Mouse (Mus musculus) intestine, postnatal 0 days (tissue): Measurements from ENCODE around the gene Tmem234. TPM values are rescaled to one million over a fixed set of nuclear protein-coding genes. Genes with fewer than 3 reads are reported as not detected.

ENCODE experiments used
- ATAC-seq: fragments of 200-750 bp; cut with Nextera tagmentation; 2 replicates; pipeline ENCODE4 v1.8.0; 2017; ENCODE audit warnings: mild to moderate bottlenecking, moderate TSS enrichment, moderate library complexity
- H3K27ac ChIP-seq: fragments of 300-500 bp; sonication (generic); 2 replicates; pipeline ENCODE4 v1.5.1; 2014; ENCODE audit warnings: mild to moderate bottlenecking, low read depth, low read length, moderate library complexity
- H3K27me3 ChIP-seq: fragments of 300-500 bp; sonication (generic); replicated peaks from 2 replicates; pipeline ENCODE4 v1.6.1; 2014; ENCODE audit warnings: low read length, mixed read lengths; ENCODE audit not compliant: control insufficient read depth, insufficient read depth
- H3K36me3 ChIP-seq: fragments of 300-500 bp; sonication (generic); 2 replicates; pipeline ENCODE4 v1.6.1; 2014; ENCODE audit warnings: mild to moderate bottlenecking, moderate library complexity; ENCODE audit not compliant: control insufficient read depth, insufficient read depth
- H3K4me1 ChIP-seq: fragments of 300-500 bp; sonication (generic); replicated peaks from 2 replicates; pipeline ENCODE4 v1.6.1; 2014; ENCODE audit warnings: antibody characterized with exemption, low read length, mixed read lengths; ENCODE audit not compliant: control insufficient read depth, insufficient read depth
- H3K4me2 ChIP-seq: fragments of 300-500 bp; sonication (generic); replicated peaks from 2 replicates; pipeline ENCODE4 v1.6.1; 2014; ENCODE audit warnings: low read depth, mild to moderate bottlenecking, moderate library complexity
- H3K4me3 ChIP-seq: fragments of 300-500 bp; sonication (generic); 2 replicates; pipeline ENCODE4 v1.5.1; 2014; ENCODE audit warnings: low read depth, low read length
- H3K9ac ChIP-seq: fragments of 300-500 bp; sonication (generic); 2 replicates; pipeline ENCODE4 v1.6.1; 2014; ENCODE audit warnings: mild to moderate bottlenecking, low read depth, low read length
- H3K9me3 ChIP-seq: fragments of 300-500 bp; sonication (generic); 2 replicates; pipeline ENCODE4 v1.6.1; 2016; ENCODE audit warnings: mixed run types; ENCODE audit not compliant: control insufficient read depth
- CTCF ChIP-seq: sonication (generic); IDR thresholded peaks from 2 replicates; pipeline ENCODE4 v1.5.1; 2016; ENCODE audit warnings: low read depth, mild to moderate bottlenecking, control low read depth, antibody characterized with exemption, moderate library complexity
- WGBS: fragments of 180-500 bp; shearing (Covaris S2); extraction: QIAGEN DNeasy Blood & Tissue Kit; methylation state at CpG from one replicate; pipeline ENCODE4 v1.1.7; 2014; 5-methylcytosine and 5-hydroxymethylcytosine counted together
- microRNA-seq: library from miRNA; unstranded; fragments of <30 nt; microRNA quantifications from one replicate; pipeline ENCODE4, GENCODE M21; 2016
- polyA plus RNA-seq: library from polyadenylated mRNA; unstranded; fragments of >200 nt; fragmentation: Nextera tagmentation; extraction: Ambion mirVana; gene quantifications from 2 replicates; pipeline ENCODE4 v1.2.1, GENCODE M21; 2015

Gene Tmem234
- polyA plus RNA-seq, 1 experiment from 2014 or later: 135 TPM

DNA sequence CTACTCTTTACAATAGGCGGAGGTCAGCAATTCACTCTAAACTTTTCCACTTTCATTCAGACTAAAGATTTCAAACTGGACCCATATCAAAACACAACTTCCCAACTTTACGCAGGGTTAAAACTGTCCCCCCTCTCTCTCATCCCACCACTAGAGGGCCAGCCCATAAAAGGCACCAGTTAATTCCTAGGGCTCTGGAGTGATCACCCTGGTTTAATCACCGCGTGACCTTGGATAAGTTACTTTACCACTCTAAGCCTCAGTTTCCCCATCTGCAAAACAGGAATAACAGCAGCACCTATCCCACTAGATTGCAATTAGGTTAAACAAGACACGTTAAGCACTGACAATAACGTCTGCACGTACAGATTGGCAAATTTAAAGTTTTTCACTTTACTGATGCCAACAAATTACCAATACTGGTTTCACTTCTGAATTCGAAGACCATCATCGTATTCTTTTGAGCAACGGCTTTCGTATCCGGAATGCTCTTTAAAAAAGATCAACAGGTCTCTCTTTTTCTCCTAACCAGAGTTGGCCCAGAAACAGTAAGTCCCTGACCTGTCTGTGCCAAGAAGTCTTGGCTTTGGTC lies 71.1 kb downstream of the Tmem234 start:
- WGBS: 6% methylated on average over 12 of the region's 12 CpGs
- Histone ChIP-seq H3K9me3 (no peaks in the 10 kb centered on the region), H3K4me2 (peak overlapping the region; percentile 81), H3K27ac (peak overlapping the region; percentile 87), H3K9ac (peak overlapping the region; percentile 88), H3K4me3 (peak overlapping the region; percentile 89), H3K27me3 (no peaks in the 10 kb centered on the region), H3K36me3 (peaks cover 7% of the 10 kb centered on the region; the same call in 1 of the 2 replicates), H3K4me1 (0 out of 2 replicates have a peak, but pooled peaks cover 5% of the 10 kb centered on the region)
- ATAC-seq: 0 out of 2 replicates have a peak, but pooled peaks have one; percentile 25
- TF ChIP-seq CTCF: peak; percentile 85

DNA sequence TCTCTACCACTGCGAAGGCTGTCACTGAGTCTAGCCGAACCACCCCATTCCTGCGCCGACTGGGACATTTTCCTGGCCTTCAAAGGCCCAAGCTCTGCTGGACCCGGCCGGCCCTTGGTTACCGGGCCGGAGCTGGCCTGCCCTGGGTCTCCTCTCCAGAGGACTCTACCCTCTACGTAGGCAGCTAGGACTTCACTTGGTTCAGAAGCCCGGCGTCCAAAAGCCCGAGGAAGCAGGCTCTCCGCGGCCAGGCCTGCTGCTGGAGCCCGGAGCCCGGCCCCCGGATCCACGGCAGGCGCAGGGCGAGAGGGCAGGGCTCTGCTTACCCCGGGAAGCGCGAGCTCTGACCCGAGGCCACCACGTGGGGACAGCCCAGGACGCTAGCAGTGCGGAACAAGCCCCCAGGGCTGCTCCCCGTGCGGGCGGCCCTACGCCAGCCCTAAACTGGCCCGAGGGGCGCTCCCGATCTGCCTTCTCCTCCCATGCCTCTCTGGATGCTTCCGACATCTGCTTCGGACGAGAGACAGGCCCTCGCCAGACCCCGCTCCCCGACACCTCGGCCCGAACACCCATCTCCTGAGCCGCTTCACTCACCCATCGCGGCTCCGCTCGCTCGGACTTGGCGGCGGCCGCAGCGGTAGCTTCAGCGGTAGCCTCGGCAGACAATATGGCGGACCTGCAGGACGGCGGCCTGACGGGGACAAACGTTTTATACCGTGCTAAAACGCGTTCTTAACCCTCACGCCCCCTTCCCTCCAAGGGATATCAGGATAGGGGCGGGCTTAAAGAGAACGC lies 71.8 kb downstream of the Tmem234 start, which contains the start of gene Kpna6:
Kpna6 (minus strand) TSS at position 685 of the 795 bp plus-strand sequence.
- 0 out of 2 replicates have a peak, but pooled peaks have one; percentile 18 for TF ChIP-seq CTCF
- Histone ChIP-seq H3K27ac (peak within 1 kb of the TSS; percentile 87), H3K9ac (peak within 1 kb of the TSS; percentile 88), H3K9me3 (no peaks in the 10 kb centered on the region), H3K4me2 (peak within 1 kb of the TSS; percentile 81), H3K36me3 (peaks cover 11% of the 10 kb centered on the region; the same call in 1 of the 2 replicates), H3K4me1 (0 out of 2 replicates have a peak, but pooled peaks cover 5% of the 10 kb centered on the region), H3K27me3 (no peaks in the 10 kb centered on the region), H3K4me3 (peak within 1 kb of the TSS; percentile 89)
- WGBS: under 1% methylated on average over 65 of the region's 65 CpGs
- ATAC-seq: peak; percentile 90

DNA sequence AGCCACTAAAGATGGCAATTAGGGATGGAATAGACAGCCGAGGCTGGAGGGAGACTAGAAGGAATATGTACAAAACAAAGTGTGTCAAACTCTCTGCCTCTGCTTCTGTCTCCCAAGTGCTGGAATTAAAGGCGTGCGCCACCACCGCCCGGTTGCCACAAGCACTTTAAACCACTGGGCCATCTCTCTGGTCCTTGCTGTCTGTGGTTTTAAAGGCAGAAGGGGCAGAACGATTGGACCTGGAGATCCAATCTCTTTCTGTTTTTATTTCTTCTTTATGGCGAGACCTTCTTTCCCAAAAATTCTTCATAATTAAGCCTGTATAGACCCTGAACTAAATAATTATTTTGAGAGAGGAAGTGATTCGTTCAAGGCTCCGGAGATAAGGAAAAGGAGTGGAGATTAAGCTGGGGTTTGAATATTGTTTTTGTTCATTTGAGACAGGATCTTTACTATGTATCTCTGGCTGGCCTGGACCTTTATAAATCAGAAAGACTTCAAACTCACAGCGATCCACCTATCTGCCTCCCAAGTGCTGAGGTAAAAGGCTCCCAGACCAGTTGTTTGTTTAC lies 72.5 kb downstream of the Tmem234 start:
- TF ChIP-seq CTCF: no peak
- Histone ChIP-seq H3K4me2 (peak overlapping the region; percentile 81), H3K36me3 (peaks cover 15% of the 10 kb centered on the region; the same call in 1 of the 2 replicates), H3K27ac (peak overlapping the region; percentile 87; the same call in 1 of the 2 replicates), H3K4me3 (peak overlapping the region; percentile 89), H3K27me3 (no peaks in the 10 kb centered on the region), H3K9me3 (no peaks in the 10 kb centered on the region), H3K9ac (peak overlapping the region; percentile 88), H3K4me1 (0 out of 2 replicates have a peak, but pooled peaks cover 5% of the 10 kb centered on the region)
- ATAC-seq: no peak
- 1% methylated on average over 10 of the region's 10 CpGs for WGBS

Small RNAs within 50 kb of the gene (microRNA-seq; reads per million reads assigned to microRNA genes)
- not detected for gene Mir8119

Other genes with a start within 250 kb of the Tmem234 start
- gene Zbtb8a, start 222.6 kb upstream of the Tmem234 start, polyA plus RNA-seq: 6.8 and 7.1 TPM in 2 replicates
- 0.14 and 0.29 TPM in 2 replicates for gene Zbtb8b, start 159.8 kb upstream of the Tmem234 start, polyA plus RNA-seq
- 23.6 and 24.8 TPM in 2 replicates for gene Bsdc1, start 139.1 kb upstream of the Tmem234 start, polyA plus RNA-seq
- not detected in 2 replicates for gene Tssk3, start 109.6 kb upstream of the Tmem234 start, polyA plus RNA-seq
- gene Fam229a, start 109.5 kb upstream of the Tmem234 start, polyA plus RNA-seq: 0.22 TPM in 1 of 2 replicates, not detected in the other
- gene Marcksl1, start 87.1 kb upstream of the Tmem234 start, polyA plus RNA-seq: 126 and 142 TPM in 2 replicates
- 89.9 and 91.7 TPM in 2 replicates for gene Hdac1, start 58.0 kb upstream of the Tmem234 start, polyA plus RNA-seq
- 3.0 and 3.1 TPM in 2 replicates for gene Lck, start 27.0 kb upstream of the Tmem234 start, polyA plus RNA-seq
- 1.4 and 1.7 TPM in 2 replicates for gene Fam167b, start 22.1 kb upstream of the Tmem234 start, polyA plus RNA-seq
- gene Eif3i, start within 50 bp of the Tmem234 start, polyA plus RNA-seq: 139 and 144 TPM in 2 replicates
- gene Dcdc2b, start 13.6 kb downstream of the Tmem234 start, polyA plus RNA-seq: 1.1 and 1.2 TPM in 2 replicates
- 15.9 and 17.9 TPM in 2 replicates for gene Iqcc, start 18.4 kb downstream of the Tmem234 start, polyA plus RNA-seq
- gene Ccdc28b, start 23.3 kb downstream of the Tmem234 start, polyA plus RNA-seq: 29.6 and 32.0 TPM in 2 replicates
- gene Txlna, start 40.4 kb downstream of the Tmem234 start, polyA plus RNA-seq: 18.5 and 19.2 TPM in 2 replicates
- 8.3 and 9.8 TPM in 2 replicates for gene Kpna6, start 72.1 kb downstream of the Tmem234 start, polyA plus RNA-seq
- gene Tmem39b, start 96.2 kb downstream of the Tmem234 start, polyA plus RNA-seq: 4.0 and 4.6 TPM in 2 replicates
- gene Khdrbs1, start 141.6 kb downstream of the Tmem234 start, polyA plus RNA-seq: 33.9 and 40.0 TPM in 2 replicates
- 321 and 331 TPM in 2 replicates for gene Ptp4a2, start 210.6 kb downstream of the Tmem234 start, polyA plus RNA-seq